Mouse (Mus musculus) lung, embryonic 14.5 days (tissue): Measurements from ENCODE around the gene Prmt7. TPM values are rescaled to one million over a fixed set of nuclear protein-coding genes. Genes with fewer than 3 reads are reported as not detected.
A peak's percentile ranks its signal among the peaks of the same experiment; 100 is the strongest.

ENCODE experiments used
- ATAC-seq: fragments of 200-750 bp; cut with Nextera tagmentation; 2 replicates; pipeline ENCODE4 v1.8.0; 2017; ENCODE audit warnings: mild to moderate bottlenecking, moderate TSS enrichment, moderate library complexity; ENCODE audit not compliant: insufficient read depth
- DNase-seq: peaks from one replicate; pipeline ENCODE4 v3.0.0-alpha.2; 2015
- H3K27ac ChIP-seq: fragments of 300-500 bp; sonication (generic); 2 replicates; pipeline ENCODE4 v1.5.1; 2014; ENCODE audit warnings: low read depth, mild to moderate bottlenecking, moderate library complexity
- H3K27me3 ChIP-seq: fragments of 300-500 bp; sonication (generic); 2 replicates; pipeline ENCODE4 v1.6.1; 2014; ENCODE audit warnings: low read length, control low read depth; ENCODE audit not compliant: insufficient read depth
- H3K36me3 ChIP-seq: fragments of 300-500 bp; sonication (generic); 2 replicates; pipeline ENCODE4 v1.6.1; 2014; ENCODE audit warnings: control low read depth; ENCODE audit not compliant: insufficient read depth
- H3K4me1 ChIP-seq: fragments of 300-500 bp; sonication (generic); 2 replicates; pipeline ENCODE4 v1.6.1; 2014; ENCODE audit warnings: antibody characterized with exemption, control low read depth; ENCODE audit not compliant: insufficient read depth
- H3K4me2 ChIP-seq: fragments of 300-500 bp; sonication (generic); 2 replicates; pipeline ENCODE4 v1.6.1; 2014; ENCODE audit warnings: mild to moderate bottlenecking
- H3K4me3 ChIP-seq: fragments of 300-500 bp; sonication (generic); 2 replicates; pipeline ENCODE4 v1.5.1; 2014; ENCODE audit warnings: low read depth, low read length
- H3K9ac ChIP-seq: fragments of 300-500 bp; sonication (generic); 2 replicates; pipeline ENCODE4 v1.6.1; 2014
- H3K9me3 ChIP-seq: fragments of 300-500 bp; sonication (generic); 2 replicates; pipeline ENCODE4 v1.6.1; 2016; ENCODE audit warnings: low read depth, low read length, control low read depth
- CTCF ChIP-seq: IDR thresholded peaks from 2 replicates; pipeline ENCODE4 v1.5.1; 2016; ENCODE audit warnings: antibody characterized with exemption, low read depth
- WGBS: fragments of 180-500 bp; shearing (Covaris S2); extraction: QIAGEN DNeasy Blood & Tissue Kit; methylation state at CpG from one replicate; pipeline ENCODE4 v1.1.7; 2014; 5-methylcytosine and 5-hydroxymethylcytosine counted together
- polyA plus RNA-seq: library from polyadenylated mRNA; unstranded; fragments of >200 nt; fragmentation: Nextera tagmentation; extraction: Ambion mirVana; gene quantifications from 2 replicates; pipeline ENCODE4 v1.2.1, GENCODE M21; 2014

Prmt7 gene
- polyA plus RNA-seq, 1 experiment from 2014 or later: 53.9 TPM

- ATAC-seq (no peak), DNase-seq (no peak)
- Histone ChIP-seq H3K4me3 (no peak overlapping the region), H3K27ac (no peak overlapping the region), H3K4me2 (no peak overlapping the region), H3K4me1 (no peaks in the 10 kb centered on the region), H3K9me3 (no peaks in the 10 kb centered on the region), H3K36me3 (no peaks in the 10 kb centered on the region), H3K9ac (no peak overlapping the region), H3K27me3 (no peaks in the 10 kb centered on the region)
- 20% methylated on average over 2 of the region's 2 CpGs for WGBS
- TF ChIP-seq CTCF: no peak
These were observed 76.7 kb downstream of the Prmt7 start for GRCm38 (mm10) chr8:106287445-106287844.

- Histone ChIP-seq H3K27ac (no peak overlapping the region), H3K9me3 (no peaks in the 10 kb centered on the region), H3K4me1 (no peaks in the 10 kb centered on the region), H3K9ac (no peak overlapping the region), H3K27me3 (no peaks in the 10 kb centered on the region), H3K4me3 (no peak overlapping the region), H3K36me3 (no peaks in the 10 kb centered on the region), H3K4me2 (no peak overlapping the region)
- TF ChIP-seq CTCF: no peak
- no peak for DNase-seq
- WGBS: 11% methylated on average over 3 of the region's 3 CpGs
- no peak for ATAC-seq
These were observed 78.0 kb downstream of the Prmt7 start for GRCm38 (mm10) chr8:106288732-106289131.

- TF ChIP-seq CTCF: no peak
- WGBS: 35% methylated on average over 7 of the region's 7 CpGs
- Histone ChIP-seq H3K27me3 (no peaks in the 10 kb centered on the region), H3K27ac (no peak overlapping the region), H3K9ac (no peak overlapping the region), H3K4me3 (no peak overlapping the region), H3K9me3 (no peaks in the 10 kb centered on the region), H3K4me1 (no peaks in the 10 kb centered on the region), H3K36me3 (no peaks in the 10 kb centered on the region), H3K4me2 (no peak overlapping the region)
- ATAC-seq (no peak), DNase-seq (no peak)
These were observed 78.7 kb downstream of the Prmt7 start for GRCm38 (mm10) chr8:106289464-106289863.

- no peak for ATAC-seq
These were observed 82.0 kb downstream of the Prmt7 start for GRCm38 (mm10) chr8:106292484-106293396.

GRCm38 (mm10) chr8:106298261-106298660 is 87.5 kb downstream of the Prmt7 start:
- TF ChIP-seq CTCF: no peak
- Histone ChIP-seq H3K27me3 (no peaks in the 10 kb centered on the region), H3K9me3 (no peaks in the 10 kb centered on the region), H3K4me2 (no peak overlapping the region), H3K27ac (no peak overlapping the region; the same call in 1 of the 2 replicates), H3K4me3 (no peak overlapping the region), H3K4me1 (no peaks in the 10 kb centered on the region), H3K9ac (no peak overlapping the region), H3K36me3 (no peaks in the 10 kb centered on the region)
- ATAC-seq (no peak), DNase-seq (peak; percentile 34)
- 29% methylated on average over 5 of the region's 5 CpGs for WGBS

More at GRCm38 (mm10) chr8:106292484-106293396, 82.0 kb downstream of the Prmt7 start:
- no peaks in the 10 kb centered on the region for H3K9me3 ChIP-seq
- no peaks in the 10 kb centered on the region for H3K36me3 ChIP-seq
- TF ChIP-seq CTCF: no peak
- DNase-seq: no peak
- 71% methylated on average over 20 of the region's 20 CpGs for WGBS
- no peak overlapping the region for H3K27ac ChIP-seq
- no peaks in the 10 kb centered on the region for H3K27me3 ChIP-seq
- no peaks in the 10 kb centered on the region for H3K4me1 ChIP-seq
- no peak overlapping the region for H3K9ac ChIP-seq
- H3K4me3 ChIP-seq: no peak overlapping the region
- H3K4me2 ChIP-seq: no peak overlapping the region

GRCm38 (mm10) chr8:106298846-106299245 is 88.1 kb downstream of the Prmt7 start:
- 50% methylated on average over 1 of the region's 1 CpGs for WGBS
- no peak overlapping the region for H3K27ac ChIP-seq
- DNase-seq: no peak
- H3K4me3 ChIP-seq: no peak overlapping the region
- ATAC-seq: no peak
- H3K4me1 ChIP-seq: no peaks in the 10 kb centered on the region
- no peak overlapping the region for H3K9ac ChIP-seq
- TF ChIP-seq CTCF: no peak
- H3K9me3 ChIP-seq: no peaks in the 10 kb centered on the region
- no peak overlapping the region for H3K4me2 ChIP-seq
- no peaks in the 10 kb centered on the region for H3K36me3 ChIP-seq
- H3K27me3 ChIP-seq: no peaks in the 10 kb centered on the region

GRCm38 (mm10) chr8:106299686-106300085 is 89.0 kb downstream of the Prmt7 start:
- no peak overlapping the region for H3K9ac ChIP-seq
- no peaks in the 10 kb centered on the region for H3K9me3 ChIP-seq
- no peaks in the 10 kb centered on the region for H3K4me1 ChIP-seq
- peak; percentile 22; the same call in 1 of the 2 replicates for TF ChIP-seq CTCF
- WGBS: 79% methylated on average over 3 of the region's 3 CpGs
- no peak overlapping the region for H3K27ac ChIP-seq
- ATAC-seq (no peak), DNase-seq (no peak)
- no peaks in the 10 kb centered on the region for H3K27me3 ChIP-seq
- H3K4me2 ChIP-seq: no peak overlapping the region
- H3K4me3 ChIP-seq: no peak overlapping the region
- no peaks in the 10 kb centered on the region for H3K36me3 ChIP-seq
